Mouse (Mus musculus) brain, embryonic 14.5 days (tissue): ENCODE measurements around the gene Flvcr2.

ENCODE experiments used
- CTCF ChIP-seq: fragments of 200-500 bp; IDR thresholded peaks from 2 replicates; pipeline ENCODE4 v1.5.1; 2012; ENCODE audit warnings: inconsistent platforms, mild to moderate bottlenecking, moderate library complexity, borderline replicate concordance; ENCODE audit not compliant: insufficient read depth, insufficient read length; ENCODE audit errors: extremely low read depth
- POLR2A ChIP-seq: fragments of 200-500 bp; IDR thresholded peaks from 2 replicates; pipeline ENCODE4 v1.6.1; 2012; ENCODE audit warnings: mild to moderate bottlenecking, inconsistent platforms, borderline replicate concordance; ENCODE audit not compliant: poor library complexity, insufficient read depth, insufficient read length, severe bottlenecking; ENCODE audit errors: extremely low read depth

DNA sequence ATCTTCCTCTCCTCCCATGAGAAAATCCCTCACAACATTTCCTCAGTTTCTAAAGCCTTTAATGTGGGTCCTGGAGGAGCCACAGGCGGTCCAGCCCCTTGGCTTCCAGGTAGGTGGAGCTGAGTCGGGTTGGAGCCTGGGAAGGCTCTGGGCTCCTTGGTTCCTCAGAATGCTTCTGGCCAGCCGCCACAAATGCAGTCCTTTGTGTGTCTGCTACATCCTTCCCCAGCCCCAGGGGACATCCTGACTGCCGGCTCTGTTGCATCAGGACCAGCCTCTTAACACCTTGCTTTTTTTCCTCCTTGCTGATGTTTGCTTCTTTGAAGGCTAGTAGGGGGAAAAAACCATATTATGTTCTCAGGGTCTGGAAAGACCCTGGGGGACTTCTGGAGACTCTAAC lies 21.4 kb downstream of the Flvcr2 start:
- TF ChIP-seq CTCF (no peak), POLR2A (no peak)
